Comparison of ENCODE assay signal across 11 mouse cellular contexts in the genomic region with DNA sequence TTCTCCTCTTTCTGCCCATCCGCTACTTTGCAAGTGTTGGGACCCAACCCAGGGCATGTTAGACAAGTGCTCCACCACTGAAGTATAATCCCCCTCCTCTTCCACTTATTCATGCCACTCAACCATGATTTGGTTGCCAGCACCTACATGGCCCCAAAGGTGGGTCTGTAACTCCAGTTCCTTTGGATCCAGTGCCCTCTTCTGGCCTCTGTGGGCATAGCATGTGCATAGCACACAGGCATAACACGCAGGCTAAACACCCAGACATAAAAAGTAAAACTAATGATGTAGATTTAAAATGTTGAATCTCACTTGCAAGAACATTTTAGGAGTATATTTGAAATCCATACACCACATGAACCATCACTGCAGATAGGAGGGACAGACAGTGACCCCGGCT.
A peak's percentile ranks its signal among the peaks of the same experiment; 100 is the strongest.
DNase-seq lines count a peak whose midpoint lies in the region; TF ChIP-seq lines count a peak whose summit lies in the region.
"Had no signal": no experiment of that assay in that cellular context is flagged by ENCODE, and none has a peak within 500 bp of the region (broad histone marks: within the 10 kb centered on the region; RNA-seq: fewer than 3 reads in every experiment).

No protein-coding gene starts in this region.

- peak overlapping the region; percentile 79 for H3K27ac ChIP-seq in gastrocnemius, adult 2 months
- no peak overlapping the region for H3K27ac ChIP-seq in layer of hippocampus, adult 2 months
- H3K27ac ChIP-seq: macrophage; neural tube, embryonic 13.5 days had no signal

- intact Hi-C loops in gastrocnemius, adult 2 months (cut with DNase I): no loop called here
- intact Hi-C loops in gastrocnemius, postnatal 14 days (cut with DNase I; ENCODE audit: low total_unique reads): no loop called here

- no peak for TF ChIP-seq POLR2A in brain, embryonic 14.5 days (IDR thresholded peaks at IDR 0.05; ENCODE audit: borderline replicate concordance, extremely low read depth, insufficient read depth, insufficient read length, poor library complexity, severe bottlenecking)

- TF ChIP-seq CTCF in gastrocnemius, adult 2 months (IDR thresholded peaks at IDR 0.05): peak; percentile 52
- peak; percentile 67 for TF ChIP-seq CTCF in layer of hippocampus, adult 2 months (conservative IDR thresholded peaks at IDR 0.05)
- TF ChIP-seq CTCF in brain, embryonic 14.5 days (IDR thresholded peaks at IDR 0.05; ENCODE audit: borderline replicate concordance, extremely low read depth, insufficient read depth, insufficient read length): peak; percentile 26; the same call in 1 of the 2 replicates

- no peak for DNase-seq in gastrocnemius, adult 2 months
- no peak for DNase-seq in gastrocnemius, postnatal 14 days
- no peak for DNase-seq in layer of hippocampus, adult 2 months (ENCODE audit: low spot score in 2 of 2)
- DNase-seq in layer of hippocampus, postnatal 10 days (ENCODE audit: low spot score in 2 of 2): no peak
- DNase-seq in 416B (ENCODE audit: low read depth): peak; percentile 44
- no peak for DNase-seq in brain, embryonic 14.5 days (ENCODE audit: low read depth)
- DNase-seq in adrenal gland, postnatal 14 days: no peak
- no peak for DNase-seq in ovary, postnatal 14 days (ENCODE audit: low spot score)
- DNase-seq: cerebellum, postnatal 36 days had no signal

- H3K4me3 ChIP-seq in gastrocnemius, adult 2 months: no peak overlapping the region
- no peak overlapping the region for H3K4me3 ChIP-seq in layer of hippocampus, adult 2 months
- H3K4me3 ChIP-seq: neural tube, embryonic 13.5 days had no signal
